Mouse (Mus musculus): Measurements from ENCODE around the gene Psip1.

GRCm38 (mm10) chr4:83436375-83436774 lies 49.9 kb downstream of the Psip1 start:
- TF ChIP-seq POLR2A (IDR thresholded peaks at IDR 0.05; ENCODE audit: control insufficient read depth, low read depth, low read length) (no peak), CTCF (IDR thresholded peaks at IDR 0.05; ENCODE audit: control insufficient read depth, insufficient read depth, insufficient replicate concordance, low read depth, low read length) (no peak)

Measured in testis, adult 2 months (tissue).